Mouse (Mus musculus) kidney, adult 2 months (tissue): ENCODE data around the gene Rap2b. TPM values are rescaled to one million over a fixed set of nuclear protein-coding genes. Genes with fewer than 3 reads are reported as not detected.

Experiments
- DNase-seq: peaks from one replicate; pipeline ENCODE4 v3.0.0; 2021
- H3K27ac ChIP-seq: fragments of 200-500 bp; 2 replicates; pipeline ENCODE4 v1.5.1; 2012; ENCODE audit warnings: low read depth, low read length, control low read depth, inconsistent platforms; ENCODE audit not compliant: insufficient read depth
- H3K27me3 ChIP-seq: fragments of 200-500 bp; replicated peaks from 2 replicates; pipeline ENCODE4 v1.6.1; 2012; ENCODE audit warnings: mild to moderate bottlenecking, moderate library complexity, low read length, inconsistent platforms; ENCODE audit not compliant: control insufficient read depth, insufficient read depth
- H3K36me3 ChIP-seq: fragments of 200-500 bp; 2 replicates; pipeline ENCODE4 v1.6.1; 2012; ENCODE audit warnings: mild to moderate bottlenecking, moderate library complexity, low read length, inconsistent platforms; ENCODE audit not compliant: control insufficient read depth, insufficient read depth
- H3K4me1 ChIP-seq: fragments of 200-500 bp; 2 replicates; pipeline ENCODE4 v1.6.1; 2011; ENCODE audit warnings: low read length; ENCODE audit not compliant: control insufficient read depth, insufficient read depth
- H3K4me3 ChIP-seq: fragments of 200-500 bp; 2 replicates; pipeline ENCODE4 v1.5.1; 2011; ENCODE audit warnings: mild to moderate bottlenecking, low read depth, low read length, control low read depth; ENCODE audit not compliant: insufficient read depth
- CTCF ChIP-seq: fragments of 200-500 bp; conservative IDR thresholded peaks from 2 replicates; pipeline ENCODE4 v1.5.1; 2011; ENCODE audit warnings: low read depth, mild to moderate bottlenecking, control low read depth, low read length, moderate library complexity, mixed read lengths; ENCODE audit not compliant: insufficient read depth, insufficient read length
- POLR2A ChIP-seq: fragments of 200-500 bp; IDR thresholded peaks from one replicate; pipeline ENCODE4 v1.6.1; 2011; ENCODE audit warnings: low read depth, low read length, control low read depth
- WGBS: fragments of 180-500 bp; shearing (Covaris S2); methylation state at CpG from one replicate; pipeline ENCODE4 v1.1.7; 2018; 5-methylcytosine and 5-hydroxymethylcytosine counted together
- polyA plus RNA-seq: library from polyadenylated mRNA; depleted of rRNA; stranded (reverse); fragments of >200 nt; gene quantifications from 2 replicates; pipeline ENCODE4 v1.2.3, GENCODE M21; 2012; rRNA removed

Gene Rap2b
- polyA plus RNA-seq, 1 experiment: 1.7 TPM

DNA sequence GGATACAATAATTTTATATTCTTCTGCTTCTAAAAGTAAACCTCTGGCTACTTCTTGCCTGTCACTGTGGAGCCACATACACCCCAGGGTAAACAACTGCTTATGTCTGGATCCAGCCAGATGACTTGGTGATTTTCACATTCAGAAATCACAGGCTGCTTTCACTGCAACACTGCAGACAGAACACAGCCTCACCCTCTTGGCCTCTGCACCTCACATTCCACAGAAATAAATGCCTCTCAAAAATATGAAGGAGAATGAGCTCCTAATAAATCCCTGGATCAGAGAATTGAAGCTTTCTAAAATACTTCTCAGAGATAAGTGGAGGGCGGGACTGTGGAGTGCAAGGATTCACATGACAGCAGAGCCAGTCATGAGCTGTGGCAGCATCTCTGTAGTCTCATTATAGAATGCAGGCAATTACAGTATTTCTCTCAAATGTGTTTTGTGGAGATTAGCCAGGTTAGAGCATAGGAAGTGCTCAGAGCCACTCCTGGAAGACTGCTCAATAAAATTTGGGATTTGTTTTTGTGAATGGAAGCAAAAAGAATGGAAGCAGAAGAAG, 39.5 kb downstream of the Rap2b start:
- Histone ChIP-seq H3K4me3 (no peak overlapping the region), H3K36me3 (no peaks in the 10 kb centered on the region)

GRCm38 (mm10) chr3:61406921-61407320, 45.5 kb downstream of the Rap2b start:
- no peak for TF ChIP-seq CTCF
- no peak for TF ChIP-seq POLR2A
- 91% methylated on average over 4 of the region's 4 CpGs for WGBS

More for the DNA sequence above, 39.5 kb downstream of the Rap2b start:
- H3K4me1 ChIP-seq: no peaks in the 10 kb centered on the region
- no peak for DNase-seq
- H3K27ac ChIP-seq: no peak overlapping the region
- WGBS: 73% methylated on average over 1 of the region's 1 CpGs
- no peak for TF ChIP-seq POLR2A
- no peak for TF ChIP-seq CTCF
- H3K27me3 ChIP-seq: no peaks in the 10 kb centered on the region

DNA sequence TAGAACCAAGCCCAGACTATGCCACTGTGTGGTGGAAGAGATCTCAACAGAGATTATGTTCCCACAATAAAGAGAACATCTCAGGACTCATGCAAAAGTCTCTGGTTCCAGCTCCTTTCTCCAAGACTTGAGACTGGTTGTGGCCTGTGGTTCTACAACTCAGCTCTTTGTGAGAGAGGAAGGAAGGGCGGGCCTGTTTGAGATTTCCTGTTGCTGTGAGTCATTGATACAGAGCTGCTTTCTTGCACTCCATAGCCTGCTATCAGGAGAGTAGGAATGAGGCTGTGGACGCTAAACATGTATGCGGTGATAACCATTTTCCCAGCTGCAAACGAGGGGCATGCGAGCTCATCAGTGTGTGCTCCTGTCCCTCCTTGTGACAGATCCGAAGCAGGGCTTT, 48.2 kb downstream of the Rap2b start:
- Histone ChIP-seq H3K36me3 (no peaks in the 10 kb centered on the region), H3K27me3 (no peaks in the 10 kb centered on the region), H3K4me3 (no peak overlapping the region), H3K27ac (no peak overlapping the region), H3K4me1 (no peaks in the 10 kb centered on the region)
- no peak for TF ChIP-seq CTCF
- TF ChIP-seq POLR2A: no peak
- peak; percentile 10 for DNase-seq
- 78% methylated on average over 6 of the region's 6 CpGs for WGBS

More at GRCm38 (mm10) chr3:61406921-61407320, 45.5 kb downstream of the Rap2b start:
- H3K27ac ChIP-seq: no peak overlapping the region
- no peaks in the 10 kb centered on the region for H3K36me3 ChIP-seq
- no peaks in the 10 kb centered on the region for H3K4me1 ChIP-seq
- DNase-seq: peak; percentile 10
- no peaks in the 10 kb centered on the region for H3K27me3 ChIP-seq
- no peak overlapping the region for H3K4me3 ChIP-seq

DNA sequence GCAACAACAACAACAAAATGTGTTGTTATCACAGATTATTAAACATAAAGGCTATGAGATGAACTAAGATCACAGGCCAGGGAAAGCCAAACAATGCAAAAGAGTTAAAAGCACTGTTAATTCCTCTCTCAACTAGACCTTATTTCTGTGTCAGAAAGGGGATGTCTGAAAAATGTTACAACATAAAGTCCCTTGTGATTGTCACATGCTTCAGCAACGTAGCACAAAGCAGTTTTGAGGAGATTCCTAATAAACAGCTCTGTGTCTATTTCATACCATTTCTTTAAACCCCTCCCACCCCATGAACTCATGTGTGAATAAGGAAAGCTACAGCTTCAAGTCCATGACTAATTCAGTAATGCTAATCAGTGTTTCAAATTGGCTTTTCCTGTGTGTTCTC, 54.4 kb downstream of the Rap2b start:
- WGBS: 65% methylated on average over 1 of the region's 1 CpGs
- no peak overlapping the region for H3K27ac ChIP-seq
- DNase-seq: no peak

More for the DNA sequence above, 54.4 kb downstream of the Rap2b start:
- Histone ChIP-seq H3K27me3 (no peaks in the 10 kb centered on the region), H3K36me3 (no peaks in the 10 kb centered on the region), H3K4me3 (no peak overlapping the region), H3K4me1 (no peaks in the 10 kb centered on the region)
- TF ChIP-seq CTCF (no peak), POLR2A (no peak)

Other genes with a start within 250 kb of the Rap2b start
- 0.05 and 0.09 TPM in 2 replicates for gene B430305J03Rik, start 4.3 kb downstream of the Rap2b start, polyA plus RNA-seq